Mouse (Mus musculus): Measurements from ENCODE around the gene Cdan1. TPM values are rescaled to one million over a fixed set of nuclear protein-coding genes. Genes with fewer than 3 reads are reported as not detected.
"Not testable (repeated sequence)": the region's sequence is repeated elsewhere in the genome, so short reads cannot be mapped to it uniquely, and the experiment has no call there.

The Cdan1 gene
- polyA plus RNA-seq, 1 experiment, result 102 TPM

DNA sequence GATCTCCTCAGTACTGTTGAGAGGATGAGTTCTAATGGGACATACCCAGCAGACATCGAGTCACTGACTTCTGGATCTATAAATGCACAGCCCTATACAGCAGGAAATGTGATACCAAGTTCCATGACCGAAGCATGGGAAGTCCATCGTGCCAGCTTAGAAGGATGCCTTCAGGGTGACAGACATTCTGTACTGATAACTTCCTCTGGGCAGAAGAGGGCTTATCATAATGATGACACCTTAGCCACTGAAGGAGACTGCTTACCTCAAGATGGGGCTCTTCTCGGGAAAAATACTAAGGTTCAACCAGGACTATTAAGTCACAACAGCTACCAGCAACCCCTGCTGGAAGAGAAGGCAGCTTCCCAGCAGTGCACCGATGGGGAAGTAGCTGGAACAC is 152.2 kb downstream of the Cdan1 start:
- Histone ChIP-seq H3K36me3 (ENCODE audit: control insufficient read depth, insufficient read depth, low read length) (no peaks in the 10 kb centered on the region), H3K27me3 (ENCODE audit: control insufficient read depth, insufficient read depth, low read length) (no peaks in the 10 kb centered on the region), H3K4me3 (ENCODE audit: control insufficient read depth, insufficient read depth, low read length) (no peak overlapping the region), H3K27ac (ENCODE audit: control insufficient read depth, insufficient read depth, low read length) (no peak overlapping the region), H3K4me1 (replicated peaks; ENCODE audit: control insufficient read depth, insufficient read depth, low read length) (0 out of 2 replicates have a peak, but pooled peaks cover 1% of the 10 kb centered on the region)
- WGBS, result 86% methylated on average over 5 of the region's 5 CpGs
- no peak for DNase-seq
- TF ChIP-seq CTCF (IDR thresholded peaks at IDR 0.05; ENCODE audit: borderline replicate concordance, control insufficient read depth, extremely low read depth, insufficient read depth, low read length, poor library complexity) (no peak), POLR2A (IDR thresholded peaks at IDR 0.05; ENCODE audit: control insufficient read depth, extremely low read depth, insufficient read depth, low read length, poor library complexity) (no peak)

DNA sequence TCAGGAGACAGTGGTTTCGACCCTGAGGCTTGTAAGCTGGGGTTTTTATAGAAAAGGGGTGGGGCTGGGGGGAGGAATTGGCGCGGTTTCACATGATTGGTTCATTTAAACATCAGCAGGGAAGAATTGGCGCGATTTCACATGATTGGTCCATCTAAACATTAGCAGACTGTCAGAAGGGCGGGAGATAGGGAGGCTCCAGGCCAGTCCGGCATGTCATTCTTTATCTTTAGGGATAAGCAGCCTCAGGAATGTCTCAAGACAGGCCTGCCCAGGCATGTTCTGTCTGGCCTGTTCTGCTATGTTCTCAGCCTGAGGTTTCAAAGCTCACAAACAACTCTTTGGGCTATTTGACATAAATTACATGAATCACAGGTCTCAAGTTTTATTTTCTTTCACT is 168.8 kb downstream of the Cdan1 start:
- not testable (repeated sequence) for H3K4me3 ChIP-seq (ENCODE audit: control insufficient read depth, insufficient read depth, low read length); DNase-seq; H3K4me1 ChIP-seq (replicated peaks; ENCODE audit: control insufficient read depth, insufficient read depth, low read length); H3K27me3 ChIP-seq (ENCODE audit: control insufficient read depth, insufficient read depth, low read length); H3K36me3 ChIP-seq (ENCODE audit: control insufficient read depth, insufficient read depth, low read length); H3K27ac ChIP-seq (ENCODE audit: control insufficient read depth, insufficient read depth, low read length)
- 95% methylated on average over 7 of the region's 7 CpGs for WGBS

DNA sequence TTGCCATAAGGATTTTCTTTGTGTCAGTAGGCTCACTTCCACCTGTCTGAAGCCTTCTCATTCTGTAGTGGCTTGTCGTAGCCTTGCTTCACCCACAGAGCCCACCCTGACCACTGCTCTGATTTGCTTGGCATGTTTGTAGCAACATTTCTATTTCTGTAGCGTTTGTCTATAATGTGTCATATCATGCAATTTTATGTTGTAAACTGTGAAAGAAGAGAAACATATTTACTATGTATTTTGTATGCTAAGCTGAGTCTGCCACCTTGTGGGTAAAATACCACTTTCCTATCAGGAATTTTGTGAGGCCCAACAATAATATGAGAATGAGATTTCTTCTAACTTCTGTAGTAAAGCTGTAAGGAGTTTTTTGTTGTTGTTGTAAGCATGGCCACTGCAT is 179.7 kb downstream of the Cdan1 start:
- Histone ChIP-seq H3K4me3 (ENCODE audit: control insufficient read depth, insufficient read depth, low read length) (no peak overlapping the region), H3K27me3 (ENCODE audit: control insufficient read depth, insufficient read depth, low read length) (no peaks in the 10 kb centered on the region), H3K36me3 (ENCODE audit: control insufficient read depth, insufficient read depth, low read length) (no peaks in the 10 kb centered on the region), H3K4me1 (replicated peaks; ENCODE audit: control insufficient read depth, insufficient read depth, low read length) (no peaks in the 10 kb centered on the region), H3K27ac (ENCODE audit: control insufficient read depth, insufficient read depth, low read length) (no peak overlapping the region)
- no peak for TF ChIP-seq POLR2A (IDR thresholded peaks at IDR 0.05; ENCODE audit: control insufficient read depth, extremely low read depth, insufficient read depth, low read length, poor library complexity)
- no peak for TF ChIP-seq CTCF (IDR thresholded peaks at IDR 0.05; ENCODE audit: borderline replicate concordance, control insufficient read depth, extremely low read depth, insufficient read depth, low read length, poor library complexity)
- 83% methylated on average over 2 of the region's 2 CpGs for WGBS
- DNase-seq, result no peak

DNA sequence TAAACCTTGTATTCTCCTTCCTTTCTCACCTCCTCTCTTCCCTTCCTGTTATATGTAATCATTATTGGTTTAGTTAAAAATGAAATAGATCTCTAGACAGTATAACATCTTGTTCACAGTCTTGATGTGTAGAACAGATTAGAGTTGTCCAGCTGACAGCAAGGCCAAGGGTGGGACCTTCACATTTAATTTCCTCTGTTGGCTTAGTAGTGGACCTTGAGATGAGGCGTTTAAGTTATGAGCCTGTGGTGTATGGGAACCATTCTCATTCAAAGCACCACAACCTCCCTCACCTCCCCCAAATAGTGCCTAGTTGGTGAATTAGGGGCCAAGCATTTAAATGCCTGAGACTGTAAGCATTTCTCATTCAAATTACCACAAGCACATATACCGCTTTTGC is 182.5 kb downstream of the Cdan1 start:
- H3K27ac ChIP-seq (ENCODE audit: control insufficient read depth, insufficient read depth, low read length), result no peak overlapping the region
- 47% methylated on average over 2 of the region's 2 CpGs for WGBS
- no peak for TF ChIP-seq CTCF (IDR thresholded peaks at IDR 0.05; ENCODE audit: borderline replicate concordance, control insufficient read depth, extremely low read depth, insufficient read depth, low read length, poor library complexity)
- no peak for TF ChIP-seq POLR2A (IDR thresholded peaks at IDR 0.05; ENCODE audit: control insufficient read depth, extremely low read depth, insufficient read depth, low read length, poor library complexity)
- no peak overlapping the region for H3K4me3 ChIP-seq (ENCODE audit: control insufficient read depth, insufficient read depth, low read length)
- H3K4me1 ChIP-seq (replicated peaks; ENCODE audit: control insufficient read depth, insufficient read depth, low read length), result no peaks in the 10 kb centered on the region
- no peak for DNase-seq
- H3K36me3 ChIP-seq (ENCODE audit: control insufficient read depth, insufficient read depth, low read length), result no peaks in the 10 kb centered on the region
- H3K27me3 ChIP-seq (ENCODE audit: control insufficient read depth, insufficient read depth, low read length), result no peaks in the 10 kb centered on the region

Other genes starting within 250 kb of the Cdan1 start
- gene Haus2, start 240.7 kb downstream of the Cdan1 start, polyA plus RNA-seq (2012; rRNA removed), result 4.1 and 4.7 TPM in 2 replicates
- 12.2 and 12.8 TPM in 2 replicates for gene Lrrc57, start 240.6 kb downstream of the Cdan1 start, polyA plus RNA-seq (2012; rRNA removed)
- gene Stard9, start 221.0 kb downstream of the Cdan1 start, polyA plus RNA-seq (2012; rRNA removed), result 2.8 and 3.0 TPM in 2 replicates
- gene Ttbk2, start 476 bp upstream of the Cdan1 start, polyA plus RNA-seq (2012; rRNA removed), result 5.1 and 7.1 TPM in 2 replicates
- 58.0 and 60.3 TPM in 2 replicates for gene Ubr1, start 120.6 kb upstream of the Cdan1 start, polyA plus RNA-seq (2012; rRNA removed)
- gene Tmem62, start 126.9 kb upstream of the Cdan1 start, polyA plus RNA-seq (2012; rRNA removed), result 8.0 and 8.8 TPM in 2 replicates
- gene Ccndbp1, start 158.3 kb upstream of the Cdan1 start, polyA plus RNA-seq (2012; rRNA removed), result 51.0 and 54.0 TPM in 2 replicates
- gene Epb42, start 186.9 kb upstream of the Cdan1 start, polyA plus RNA-seq (2012; rRNA removed), result 0.87 and 0.88 TPM in 2 replicates
- 0.41 and 0.49 TPM in 2 replicates for gene Tgm5, start 235.7 kb upstream of the Cdan1 start, polyA plus RNA-seq (2012; rRNA removed)